Mouse (Mus musculus): ENCODE data around the gene Etv6. TPM values are rescaled to one million over a fixed set of nuclear protein-coding genes. Genes with fewer than 3 reads are reported as not detected.

Etv6 gene
- polyA plus RNA-seq, 1 experiment from 2014 or later, result 11.7 TPM

- Histone ChIP-seq H3K4me2 (no peak overlapping the region), H3K9ac (no peak overlapping the region), H3K9me3 (no peaks in the 10 kb centered on the region), H3K4me3 (no peak overlapping the region), H3K27ac (no peak overlapping the region), H3K36me3 (no peaks in the 10 kb centered on the region), H3K4me1 (peaks cover 23% of the 10 kb centered on the region), H3K27me3 (no peaks in the 10 kb centered on the region)
- WGBS, result 72% methylated on average over 19 of the region's 19 CpGs
- no peak for ATAC-seq (ENCODE audit: insufficient number of reproducible peaks, low FRiP score, low TSS enrichment, low read depth)
These were observed 172.1 kb downstream of the Etv6 start for GRCm38 (mm10) chr6:134207391-134208179.

GRCm38 (mm10) chr6:134208180-134208952 lies 172.9 kb downstream of the Etv6 start:
- Histone ChIP-seq H3K27ac (no peak overlapping the region), H3K4me2 (no peak overlapping the region), H3K27me3 (no peaks in the 10 kb centered on the region), H3K4me3 (no peak overlapping the region), H3K9me3 (no peaks in the 10 kb centered on the region), H3K4me1 (peaks cover 23% of the 10 kb centered on the region), H3K9ac (no peak overlapping the region), H3K36me3 (no peaks in the 10 kb centered on the region)
- no peak for ATAC-seq (ENCODE audit: insufficient number of reproducible peaks, low FRiP score, low TSS enrichment, low read depth)
- WGBS, result 65% methylated on average over 14 of the region's 14 CpGs

GRCm38 (mm10) chr6:134210675-134211457 lies 175.4 kb downstream of the Etv6 start:
- Histone ChIP-seq H3K9me3 (no peaks in the 10 kb centered on the region), H3K9ac (no peak overlapping the region), H3K4me3 (no peak overlapping the region), H3K4me1 (peaks cover 23% of the 10 kb centered on the region), H3K36me3 (no peaks in the 10 kb centered on the region), H3K27ac (no peak overlapping the region), H3K27me3 (no peaks in the 10 kb centered on the region), H3K4me2 (no peak overlapping the region)
- no peak for ATAC-seq (ENCODE audit: insufficient number of reproducible peaks, low FRiP score, low TSS enrichment, low read depth)
- WGBS, result 79% methylated on average over 13 of the region's 13 CpGs

- no peak overlapping the region for H3K4me3 ChIP-seq
- ATAC-seq (ENCODE audit: insufficient number of reproducible peaks, low FRiP score, low TSS enrichment, low read depth), result no peak
- H3K9ac ChIP-seq, result no peak overlapping the region
- H3K27ac ChIP-seq, result no peak overlapping the region
- H3K4me2 ChIP-seq, result no peak overlapping the region
- H3K9me3 ChIP-seq, result no peaks in the 10 kb centered on the region
- no peaks in the 10 kb centered on the region for H3K27me3 ChIP-seq
- peaks cover 23% of the 10 kb centered on the region for H3K4me1 ChIP-seq
- 85% methylated on average over 9 of the region's 9 CpGs for WGBS
- H3K36me3 ChIP-seq, result no peaks in the 10 kb centered on the region
These were observed 175.9 kb downstream of the Etv6 start for GRCm38 (mm10) chr6:134211458-134211776.

- H3K4me1 ChIP-seq, result peaks cover 30% of the 10 kb centered on the region
- no peak overlapping the region for H3K4me2 ChIP-seq
- H3K27me3 ChIP-seq, result no peaks in the 10 kb centered on the region
- no peak for ATAC-seq (ENCODE audit: insufficient number of reproducible peaks, low FRiP score, low TSS enrichment, low read depth)
- H3K9ac ChIP-seq, result no peak overlapping the region
- H3K36me3 ChIP-seq, result 0 out of 2 replicates have a peak, but pooled peaks cover 3% of the 10 kb centered on the region
- H3K4me3 ChIP-seq, result no peak overlapping the region
- H3K27ac ChIP-seq, result no peak overlapping the region
- WGBS, result 94% methylated on average over 6 of the region's 6 CpGs
- H3K9me3 ChIP-seq, result no peaks in the 10 kb centered on the region
These were observed 182.2 kb downstream of the Etv6 start for GRCm38 (mm10) chr6:134217747-134218146.

GRCm38 (mm10) chr6:134218441-134218840 lies 182.9 kb downstream of the Etv6 start:
- Histone ChIP-seq H3K36me3 (0 out of 2 replicates have a peak, but pooled peaks cover 8% of the 10 kb centered on the region), H3K4me1 (peaks cover 30% of the 10 kb centered on the region), H3K4me3 (no peak overlapping the region), H3K27me3 (no peaks in the 10 kb centered on the region), H3K9me3 (no peaks in the 10 kb centered on the region), H3K4me2 (no peak overlapping the region), H3K27ac (0 out of 2 replicates have a peak overlapping the region, but pooled peaks have one; percentile 4), H3K9ac (no peak overlapping the region)
- ATAC-seq (ENCODE audit: insufficient number of reproducible peaks, low FRiP score, low TSS enrichment, low read depth), result no peak
- WGBS, result 81% methylated on average over 3 of the region's 3 CpGs

GRCm38 (mm10) chr6:134219358-134219757 lies 183.9 kb downstream of the Etv6 start:
- no peaks in the 10 kb centered on the region for H3K27me3 ChIP-seq
- no peak overlapping the region for H3K27ac ChIP-seq
- no peak overlapping the region for H3K4me2 ChIP-seq
- H3K9me3 ChIP-seq, result no peaks in the 10 kb centered on the region
- H3K36me3 ChIP-seq, result peaks cover 8% of the 10 kb centered on the region; the same call in 1 of the 2 replicates
- no peak overlapping the region for H3K9ac ChIP-seq
- H3K4me3 ChIP-seq, result no peak overlapping the region
- peaks cover 30% of the 10 kb centered on the region for H3K4me1 ChIP-seq
- no peak for ATAC-seq (ENCODE audit: insufficient number of reproducible peaks, low FRiP score, low TSS enrichment, low read depth)
- WGBS, result 30% methylated on average over 6 of the region's 6 CpGs

- ATAC-seq (ENCODE audit: insufficient number of reproducible peaks, low FRiP score, low TSS enrichment, low read depth), result no peak
- H3K9ac ChIP-seq, result no peak overlapping the region
- H3K4me3 ChIP-seq, result no peak overlapping the region
- peaks cover 12% of the 10 kb centered on the region; the same call in 1 of the 2 replicates for H3K36me3 ChIP-seq
- H3K9me3 ChIP-seq, result no peaks in the 10 kb centered on the region
- H3K27me3 ChIP-seq, result no peaks in the 10 kb centered on the region
- no peak overlapping the region for H3K4me2 ChIP-seq
- peaks cover 30% of the 10 kb centered on the region for H3K4me1 ChIP-seq
- no peak overlapping the region for H3K27ac ChIP-seq
- WGBS, result 65% methylated on average over 13 of the region's 13 CpGs
These were observed 184.8 kb downstream of the Etv6 start for GRCm38 (mm10) chr6:134220209-134220777.

- no peak for ATAC-seq (ENCODE audit: insufficient number of reproducible peaks, low FRiP score, low TSS enrichment, low read depth)
- H3K4me1 ChIP-seq, result peaks cover 30% of the 10 kb centered on the region
- WGBS, result 52% methylated on average over 8 of the region's 8 CpGs
These were observed 186.9 kb downstream of the Etv6 start for GRCm38 (mm10) chr6:134222248-134222929.

GRCm38 (mm10) chr6:134225564-134225963 lies 190.1 kb downstream of the Etv6 start:
- Histone ChIP-seq H3K36me3 (peaks cover 12% of the 10 kb centered on the region; the same call in 1 of the 2 replicates), H3K4me2 (no peak overlapping the region), H3K27ac (no peak overlapping the region), H3K9me3 (no peaks in the 10 kb centered on the region), H3K27me3 (no peaks in the 10 kb centered on the region), H3K4me3 (no peak overlapping the region), H3K9ac (no peak overlapping the region), H3K4me1 (peaks cover 14% of the 10 kb centered on the region)
- WGBS, result 87% methylated on average over 11 of the region's 11 CpGs
- ATAC-seq (ENCODE audit: insufficient number of reproducible peaks, low FRiP score, low TSS enrichment, low read depth), result no peak

More at GRCm38 (mm10) chr6:134222248-134222929, 186.9 kb downstream of the Etv6 start:
- H3K4me3 ChIP-seq, result no peak overlapping the region
- H3K36me3 ChIP-seq, result peaks cover 12% of the 10 kb centered on the region; the same call in 1 of the 2 replicates
- H3K4me2 ChIP-seq, result no peak overlapping the region
- no peaks in the 10 kb centered on the region for H3K9me3 ChIP-seq
- H3K9ac ChIP-seq, result no peak overlapping the region
- no peaks in the 10 kb centered on the region for H3K27me3 ChIP-seq
- no peak overlapping the region for H3K27ac ChIP-seq
